Mouse (Mus musculus) cerebellum, postnatal 4 days (tissue): ENCODE results near the gene Rbm8a2.
A peak's percentile ranks its signal among the peaks of the same experiment; 100 is the strongest.
"Not testable (repeated sequence)": the region's sequence is repeated elsewhere in the genome, so short reads cannot be mapped to it uniquely, and the experiment has no call there.

Source experiments
- DNase-seq, 2 experiments: peaks; one replicate each; pipeline ENCODE4 v3.0.0; 2022; ENCODE audit warnings: low spot score in 2 of 2, mixed read lengths in 1 of 2

Gene Rbm8a2

DNA sequence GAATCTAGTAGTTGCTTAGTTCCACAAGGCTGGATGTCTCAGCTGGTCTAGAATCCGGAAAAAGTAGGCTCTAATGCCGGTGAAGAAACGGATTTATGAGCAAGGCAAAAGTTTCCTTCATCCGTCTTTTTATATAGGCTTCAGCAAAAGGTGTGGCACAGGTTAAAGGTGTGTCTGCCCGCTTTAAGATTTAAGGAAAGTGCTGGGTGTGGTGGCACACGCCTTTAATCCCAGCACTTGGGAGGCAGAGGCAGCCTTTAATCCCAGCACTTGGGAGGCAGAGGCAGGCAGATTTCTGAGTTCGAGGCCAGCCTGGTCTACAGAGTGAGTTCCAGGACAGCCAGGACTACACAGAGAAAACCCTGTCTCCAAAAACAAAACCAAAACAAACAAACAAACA is at the start of gene Rbm8a2:
Gene Rbm8a2, minus strand, starts transcription at position 101 of the 400 bp plus-strand sequence.
- not testable (repeated sequence) for DNase-seq

GRCm38 (mm10) chr1:176028397-176028796 is 49.5 kb upstream of the Rbm8a2 start:
- no peak for DNase-seq

DNA sequence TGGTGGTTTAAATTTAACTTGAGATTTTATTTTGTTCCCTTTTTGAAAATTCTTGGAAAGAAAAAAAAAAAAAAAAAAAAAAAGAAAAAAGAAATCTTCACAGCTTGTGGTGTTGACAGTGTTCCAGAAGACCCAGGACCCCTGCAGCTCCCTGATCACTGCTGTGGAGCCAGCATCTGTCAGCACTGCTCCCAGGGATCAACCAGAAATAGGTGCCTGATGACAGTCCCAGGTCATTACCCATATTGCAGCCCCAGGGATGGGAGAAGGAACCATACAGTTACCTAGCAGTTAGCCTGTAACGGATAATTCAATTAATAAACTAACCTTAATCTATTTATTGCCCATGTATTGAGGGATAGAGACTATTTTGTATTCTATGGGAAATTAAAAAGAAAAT is 45.6 kb upstream of the Rbm8a2 start:
- DNase-seq, result peak in 1 of 2 experiments; percentile 43

DNA sequence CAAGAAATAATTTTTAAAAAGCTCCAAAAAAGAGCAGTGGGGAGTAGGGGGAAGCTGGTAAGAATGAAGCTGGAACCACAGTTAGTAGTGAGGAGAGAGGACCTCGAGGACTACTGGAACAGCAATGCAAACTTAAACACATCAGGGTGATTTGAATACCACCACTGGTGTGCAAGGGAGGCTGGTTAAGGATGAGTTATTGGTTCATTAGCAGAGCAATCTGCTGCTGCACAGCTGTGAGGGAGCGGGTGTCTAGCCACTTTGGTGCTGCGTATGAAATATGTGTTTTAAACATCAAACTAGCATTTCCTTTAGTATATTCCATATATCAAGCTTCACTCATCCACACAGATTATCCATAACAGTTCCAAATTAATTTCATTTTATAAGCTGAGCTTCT is 39.6 kb upstream of the Rbm8a2 start:
- no peak for DNase-seq

DNA sequence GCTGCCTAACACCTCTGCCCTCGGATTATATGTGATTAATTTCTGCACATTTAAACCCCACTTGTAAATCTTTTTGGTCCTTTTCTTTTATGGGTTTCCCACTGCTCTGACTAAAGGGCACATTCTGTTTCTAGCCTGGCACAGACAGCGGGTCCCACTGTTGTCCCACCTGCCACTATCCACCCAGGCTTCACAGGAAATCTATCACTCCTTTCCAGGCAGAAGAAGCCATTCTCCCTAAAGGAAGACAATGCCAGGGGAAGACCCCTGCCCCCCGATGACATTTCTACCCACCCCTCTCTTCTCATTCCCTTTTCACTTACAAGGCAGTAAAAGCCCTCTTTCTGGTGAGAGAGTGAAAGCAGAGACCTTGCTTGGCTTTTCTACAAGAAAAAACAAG is 37.2 kb upstream of the Rbm8a2 start:
- DNase-seq, result no peak

DNA sequence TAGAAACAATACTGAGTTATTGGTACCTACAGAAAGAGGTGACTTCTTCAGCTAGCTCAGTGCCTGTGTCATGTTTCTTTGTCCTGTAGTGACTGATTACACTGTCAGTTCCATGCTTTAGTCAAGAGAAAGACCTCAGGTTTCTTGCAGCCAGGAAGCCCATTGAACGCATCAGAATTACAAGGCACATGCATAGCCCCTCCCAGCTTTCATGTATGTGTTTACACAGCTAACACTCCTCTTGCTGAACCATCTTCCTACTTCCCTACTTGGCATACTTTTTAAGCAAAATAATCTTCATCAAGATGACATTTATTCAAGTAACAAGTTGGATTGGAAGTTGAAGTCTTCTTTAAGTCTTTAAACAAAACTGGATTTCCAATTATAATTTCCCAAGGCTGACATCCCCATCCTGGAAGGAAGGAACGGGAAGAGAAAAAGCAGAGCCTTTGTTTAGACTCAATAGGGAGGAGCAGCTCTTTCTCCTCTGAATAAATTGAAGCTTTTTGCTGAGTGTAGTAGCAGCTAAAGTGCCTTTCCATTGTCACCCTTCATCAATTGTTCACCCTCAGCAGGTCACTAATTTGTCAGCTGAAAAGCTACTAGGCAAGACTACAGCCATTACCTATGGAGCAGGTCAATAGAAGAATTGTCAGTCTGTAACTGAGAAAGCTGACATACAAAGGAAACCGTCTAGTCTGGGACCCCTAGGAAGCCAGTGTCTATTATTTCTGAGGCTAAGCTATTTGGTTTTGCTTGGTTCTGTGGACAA is 34.8 kb upstream of the Rbm8a2 start:
- no peak for DNase-seq

DNA sequence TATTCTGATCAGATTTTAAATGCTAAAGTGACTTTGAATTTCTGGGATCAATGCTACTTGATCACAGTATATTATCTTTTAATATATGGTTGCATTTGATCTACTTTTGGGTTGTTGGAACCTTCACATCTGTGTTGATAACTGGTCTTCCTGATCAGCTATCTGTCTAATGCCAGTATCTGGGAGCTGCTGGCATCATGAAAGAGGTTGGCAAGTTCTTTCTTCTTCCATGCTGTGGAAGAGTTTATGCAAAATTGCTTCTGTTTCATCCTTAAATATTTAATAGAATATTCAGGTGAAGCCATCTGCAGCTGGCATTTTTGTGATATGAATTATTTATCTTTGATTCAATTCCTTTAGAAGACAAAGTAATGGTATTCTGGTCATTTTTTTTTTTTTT is 32.6 kb upstream of the Rbm8a2 start:
- DNase-seq, result no peak

DNA sequence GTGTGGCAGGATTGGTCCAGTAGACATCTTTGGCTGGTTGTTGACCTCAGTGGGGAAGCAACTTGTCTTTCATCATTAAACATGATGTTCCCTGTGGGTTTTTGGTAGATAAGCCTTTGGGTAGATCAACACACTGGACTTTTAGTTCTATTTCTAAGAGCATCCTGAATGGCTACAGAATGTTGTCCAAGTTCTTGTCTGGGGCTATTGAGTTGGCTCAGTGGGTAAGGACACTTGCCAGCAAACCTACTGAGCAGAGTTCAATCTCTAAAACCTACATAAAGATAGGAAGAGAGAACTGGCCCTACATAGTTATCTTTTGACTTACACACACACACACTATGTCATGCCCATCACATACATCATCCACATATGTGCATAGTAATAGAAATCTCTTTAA is 32.2 kb upstream of the Rbm8a2 start:
- no peak for DNase-seq

GRCm38 (mm10) chr1:176008411-176008810 is 29.5 kb upstream of the Rbm8a2 start:
- no peak for DNase-seq

GRCm38 (mm10) chr1:176000599-176000998 is 21.7 kb upstream of the Rbm8a2 start:
- DNase-seq, result no peak

DNA sequence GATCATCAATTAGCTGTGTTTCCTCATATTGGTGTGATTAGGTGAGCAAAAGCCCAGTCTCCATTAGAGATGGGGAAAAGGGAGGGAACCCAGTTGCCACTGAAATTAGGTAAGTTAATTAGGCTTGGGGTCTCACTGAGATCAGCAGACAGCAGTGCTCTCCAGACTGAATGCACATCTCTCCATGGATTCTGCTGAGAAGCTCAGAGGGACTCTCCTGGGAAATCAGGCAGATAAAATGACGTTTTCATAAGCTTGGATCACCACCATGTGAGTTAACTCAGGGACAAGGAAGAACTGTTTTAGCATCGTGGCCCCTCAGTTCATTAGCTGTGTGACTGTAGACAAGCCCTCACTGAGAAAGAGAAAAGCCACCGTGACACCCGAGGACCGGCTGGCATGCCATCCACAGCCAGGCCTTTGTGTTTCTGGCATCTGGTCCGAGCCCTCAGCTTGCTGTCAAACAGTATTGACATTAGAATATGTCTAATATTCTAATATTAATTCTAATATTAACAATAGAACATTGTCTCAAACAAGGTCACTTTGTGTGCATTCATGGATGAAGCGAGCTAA is 18.2 kb upstream of the Rbm8a2 start:
- DNase-seq, result no peak

DNA sequence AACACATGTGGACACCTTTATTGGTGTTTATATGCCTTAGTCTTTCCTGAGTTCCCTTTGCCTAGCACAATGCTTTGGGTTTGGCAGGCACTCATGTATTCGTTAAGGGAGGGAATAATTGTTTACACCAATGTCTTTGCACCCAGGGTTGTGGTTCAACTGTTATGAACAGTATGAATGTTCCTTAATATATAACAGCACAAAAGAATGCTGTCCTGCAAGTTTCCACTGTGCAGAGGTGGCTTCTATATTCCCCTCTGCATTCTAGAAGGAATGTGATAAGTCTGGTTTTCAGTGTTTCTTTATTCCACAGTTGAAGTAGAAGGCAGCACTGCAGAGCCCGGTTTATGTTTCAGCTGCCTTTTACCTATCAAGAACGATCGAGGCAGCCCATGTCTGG is 10.0 kb upstream of the Rbm8a2 start:
- DNase-seq, result no peak

DNA sequence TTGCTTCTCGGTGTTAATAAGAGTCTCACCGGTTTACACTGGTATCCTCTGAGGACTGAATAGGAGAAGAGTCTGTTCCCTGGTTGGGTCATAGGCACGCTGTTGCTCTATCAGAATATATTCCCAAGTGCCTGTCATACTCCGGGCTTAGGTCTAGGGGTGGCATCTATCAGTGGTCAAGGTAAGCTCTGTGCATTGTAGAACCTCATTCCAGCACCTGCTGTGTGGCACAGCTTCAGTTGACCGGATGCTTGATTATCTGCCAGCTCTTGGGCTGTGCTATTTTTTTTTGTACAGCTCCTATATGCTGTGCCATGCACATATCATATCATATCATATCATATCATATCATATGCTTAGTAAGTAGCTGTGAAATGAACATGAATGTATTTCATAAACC is 9.5 kb upstream of the Rbm8a2 start:
- DNase-seq, result no peak

DNA sequence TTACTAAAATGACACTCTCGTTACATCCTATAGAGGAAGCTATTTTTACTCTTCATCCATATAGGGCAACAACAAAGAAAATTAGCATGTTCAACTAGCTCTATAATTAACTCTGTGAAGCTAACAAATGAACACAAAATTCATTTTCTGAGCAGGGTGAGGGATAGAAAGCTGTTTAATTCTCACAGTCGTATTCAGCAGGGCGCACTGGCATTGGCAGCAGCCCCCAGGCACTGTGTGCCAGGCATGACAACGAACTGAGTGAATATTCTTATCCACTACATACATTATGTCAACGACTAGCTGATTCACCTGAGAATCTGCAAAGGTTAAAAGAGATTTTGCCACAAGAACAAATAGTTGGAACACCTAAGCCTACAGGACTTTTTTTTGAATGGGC is 8.2 kb downstream of the Rbm8a2 start:
- DNase-seq, result no peak

DNA sequence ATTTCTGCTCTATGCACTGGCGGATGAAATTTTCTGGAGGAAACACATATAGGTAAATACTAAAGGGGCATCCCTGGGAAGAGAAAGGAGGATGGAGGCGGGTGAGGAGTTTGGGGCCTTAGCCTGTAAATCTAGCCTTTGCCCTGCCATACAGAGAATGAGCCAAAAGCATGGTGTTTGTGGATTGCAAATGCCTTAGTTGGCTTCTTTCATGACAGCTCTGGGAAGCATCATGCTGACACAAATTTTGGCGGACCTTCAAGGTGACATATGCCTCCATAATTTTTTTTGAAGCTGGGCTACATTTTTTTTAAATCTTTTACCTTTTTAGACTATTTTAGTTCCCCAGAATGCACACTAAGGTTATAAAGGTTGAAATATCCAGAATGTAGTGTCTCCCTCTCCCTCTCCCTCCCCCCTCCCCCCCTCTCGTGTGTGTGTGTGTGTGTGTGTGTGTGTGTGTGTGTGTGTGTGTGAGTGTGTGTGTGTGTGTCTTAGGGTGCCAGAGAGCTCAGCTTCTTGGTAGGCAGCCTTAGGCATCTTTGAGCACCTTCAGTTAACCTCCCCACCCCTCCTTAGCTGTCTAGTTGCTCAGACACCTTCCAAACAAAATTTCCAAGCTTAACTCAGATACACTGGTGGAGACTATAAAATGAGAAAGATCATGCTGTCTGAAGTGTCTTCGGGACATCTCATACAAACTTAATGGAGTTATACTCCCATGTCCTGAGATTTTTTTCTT is 11.7 kb downstream of the Rbm8a2 start:
- peak in 1 of 2 experiments; percentile 11 for DNase-seq

DNA sequence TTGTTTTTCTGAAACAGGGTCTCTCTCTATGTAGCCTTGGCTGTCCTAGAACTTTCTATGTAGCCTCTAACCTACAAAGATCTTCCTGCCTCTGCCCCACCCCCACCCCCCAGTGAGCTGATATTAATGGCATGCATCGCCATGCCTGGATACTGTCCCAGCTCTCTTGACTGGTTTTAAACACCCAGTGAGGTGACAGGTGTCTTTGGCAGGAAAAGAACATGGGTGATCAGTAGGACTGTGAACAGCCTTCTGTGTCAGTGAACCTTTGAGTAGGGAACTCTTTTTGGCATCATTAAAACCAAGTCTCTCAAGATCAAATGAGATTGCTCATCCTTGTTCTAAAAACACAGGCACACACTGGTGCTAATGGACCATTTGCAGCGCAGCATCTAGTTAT is 17.1 kb downstream of the Rbm8a2 start:
- DNase-seq, result no peak

- DNase-seq, result no peak
These were observed 28.1 kb downstream of the Rbm8a2 start for GRCm38 (mm10) chr1:175950851-175951250.

- no peak for DNase-seq
These were observed 28.5 kb downstream of the Rbm8a2 start for GRCm38 (mm10) chr1:175950421-175950820.

DNA sequence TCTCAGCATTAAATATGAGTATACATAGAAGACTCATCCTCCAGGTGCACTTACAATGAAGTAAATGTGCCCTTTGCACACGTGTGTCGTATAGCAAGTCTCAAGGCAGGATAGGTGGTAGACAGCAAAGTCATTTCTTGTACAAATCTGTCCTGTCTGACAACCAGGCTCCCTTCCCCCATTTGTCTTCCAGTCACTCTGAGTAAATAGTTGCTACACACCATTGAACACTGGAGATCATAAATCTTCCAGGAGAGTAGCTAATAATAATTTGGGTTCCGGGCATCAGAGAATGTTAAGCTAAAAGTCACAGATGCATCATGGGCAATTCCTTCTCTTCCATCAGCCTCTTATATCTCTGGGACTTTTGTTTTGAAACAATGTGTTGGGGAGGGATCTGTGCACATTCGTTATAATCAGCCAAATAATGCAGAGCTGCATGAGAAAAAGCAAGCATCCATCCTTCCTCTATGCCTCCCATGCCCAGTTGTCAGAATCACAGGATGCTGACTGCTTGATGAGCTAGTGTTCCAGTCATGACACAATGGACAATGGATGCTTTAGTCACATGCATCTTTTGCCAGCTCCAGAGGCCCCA is 32.1 kb downstream of the Rbm8a2 start:
- no peak for DNase-seq

DNA sequence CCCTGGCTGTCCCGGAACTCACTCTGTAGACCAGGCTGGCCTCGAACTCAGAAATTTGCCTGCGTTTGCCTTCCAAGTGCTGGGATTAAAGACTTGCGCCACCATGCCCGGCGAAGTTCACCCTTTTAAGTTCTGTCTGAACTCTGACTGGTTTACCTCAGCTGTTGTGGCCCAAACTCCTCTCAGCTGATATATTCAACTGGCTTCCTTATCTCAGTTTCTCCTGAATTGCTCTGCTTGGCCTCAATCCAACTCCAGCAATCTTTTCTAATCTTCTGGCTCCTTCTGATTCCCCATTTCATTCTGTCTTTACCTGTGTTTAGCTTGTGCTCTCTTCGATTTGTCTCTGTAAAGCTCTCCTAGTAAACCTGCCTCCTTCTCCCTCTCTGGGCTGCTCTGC is 35.7 kb downstream of the Rbm8a2 start:
- no peak for DNase-seq

- no peak for DNase-seq
These were observed 40.2 kb downstream of the Rbm8a2 start for GRCm38 (mm10) chr1:175938731-175939130.

DNA sequence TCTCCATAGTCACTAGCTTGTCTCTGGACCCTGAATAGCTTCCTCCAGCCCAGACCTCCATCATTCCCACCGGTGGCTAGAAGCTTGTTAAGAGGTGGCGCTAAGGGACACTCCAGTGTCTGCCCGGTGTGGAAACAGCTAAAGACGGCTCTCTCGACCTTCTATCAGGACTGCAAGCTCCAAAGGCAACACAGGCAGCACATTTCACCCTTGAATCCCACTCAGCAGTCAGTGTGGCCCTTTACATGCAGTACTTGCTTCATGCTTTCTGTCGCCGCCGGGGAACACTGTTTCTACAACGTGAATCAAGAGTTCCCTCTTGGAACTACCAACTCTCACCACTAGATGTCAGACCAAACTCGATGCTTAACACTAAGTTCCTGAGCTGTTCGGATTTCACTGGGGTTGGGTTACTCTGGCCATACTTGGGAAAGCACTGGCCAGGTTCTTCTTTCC is 42.6 kb downstream of the Rbm8a2 start:
- peak; percentile 41 to 83 for DNase-seq
